Mouse (Mus musculus) left cerebral cortex, adult 8-10 months (tissue): Measurements from ENCODE around the gene Trub2. TPM values are rescaled to one million over a fixed set of nuclear protein-coding genes. Genes with fewer than 3 reads are reported as not detected.
A peak's percentile ranks its signal among the peaks of the same experiment; 100 is the strongest.

ENCODE experiments used
- DNase-seq, 2 experiments: peaks; one replicate each; pipeline ENCODE4 v3.0.0; 2022; ENCODE audit warnings: low spot score in 2 of 2
- total RNA-seq, 4 experiments: library from RNA; stranded (reverse); gene quantifications; 2 replicates each; pipeline ENCODE4 v1.2.4; 2022

Gene Trub2
- 10 to 100 TPM; 45.4 to 53.5 (median 50.2) TPM for total RNA-seq

- peak; percentile 82 to 84 for DNase-seq
These were observed at the start of gene Trub2 for GRCm38 (mm10) chr2:29787937-29788681. TSS of gene Trub2 (minus strand) at chr2:29788502.

GRCm38 (mm10) chr2:29835391-29835899 lies 47.1 kb upstream of the Trub2 start:
- DNase-seq = no peak

- DNase-seq = no peak
These were observed 45.5 kb upstream of the Trub2 start for GRCm38 (mm10) chr2:29833796-29834195.

GRCm38 (mm10) chr2:29831106-29831505 lies 42.8 kb upstream of the Trub2 start:
- DNase-seq = peak in 1 of 2 experiments; percentile 66

GRCm38 (mm10) chr2:29827709-29828024 lies 39.4 kb upstream of the Trub2 start:
- no peak for DNase-seq

GRCm38 (mm10) chr2:29826926-29827708 lies 38.8 kb upstream of the Trub2 start:
- peak; percentile 78 to 96 for DNase-seq

GRCm38 (mm10) chr2:29826318-29826925 lies 38.1 kb upstream of the Trub2 start:
- no peak for DNase-seq

- DNase-seq = peak; percentile 60 to 67
These were observed 31.9 kb upstream of the Trub2 start, which contains the start of gene Urm1 for GRCm38 (mm10) chr2:29820025-29820817. TSS of gene Urm1 (plus strand) at chr2:29820075.

GRCm38 (mm10) chr2:29819363-29819762 lies 31.1 kb upstream of the Trub2 start:
- no peak for DNase-seq

GRCm38 (mm10) chr2:29817426-29818232 lies 29.3 kb upstream of the Trub2 start:
- peak; percentile 81 to 90 for DNase-seq

GRCm38 (mm10) chr2:29815678-29816371 lies 27.5 kb upstream of the Trub2 start:
- DNase-seq = no peak

GRCm38 (mm10) chr2:29803400-29803831 lies 15.1 kb upstream of the Trub2 start:
- DNase-seq = no peak

- DNase-seq = peak in 1 of 2 experiments; percentile 50
These were observed 14.5 kb upstream of the Trub2 start for GRCm38 (mm10) chr2:29802827-29803201.

- DNase-seq = peak; percentile 87 to 94
These were observed 13.9 kb upstream of the Trub2 start, which contains the start of gene Slc27a4 for GRCm38 (mm10) chr2:29802075-29802826. TSS of gene Slc27a4 (plus strand) at chr2:29802634.

- DNase-seq = no peak
These were observed 4.6 kb upstream of the Trub2 start for GRCm38 (mm10) chr2:29792772-29793487.

- peak; percentile 87 to 89 for DNase-seq
These were observed 991 bp downstream of the Trub2 start, which contains the start of gene Coq4 for GRCm38 (mm10) chr2:29787104-29787917. TSS of gene Coq4 (plus strand) at chr2:29787493.

- no peak for DNase-seq
These were observed 4.0 kb downstream of the Trub2 start for GRCm38 (mm10) chr2:29784290-29784689.
